Mouse (Mus musculus): ENCODE results near the gene Btbd10. TPM values are rescaled to one million over a fixed set of nuclear protein-coding genes. Genes with fewer than 3 reads are reported as not detected.

The Btbd10 gene
- polyA plus RNA-seq, 1 experiment from 2014 or later, result 21.8 TPM

DNA sequence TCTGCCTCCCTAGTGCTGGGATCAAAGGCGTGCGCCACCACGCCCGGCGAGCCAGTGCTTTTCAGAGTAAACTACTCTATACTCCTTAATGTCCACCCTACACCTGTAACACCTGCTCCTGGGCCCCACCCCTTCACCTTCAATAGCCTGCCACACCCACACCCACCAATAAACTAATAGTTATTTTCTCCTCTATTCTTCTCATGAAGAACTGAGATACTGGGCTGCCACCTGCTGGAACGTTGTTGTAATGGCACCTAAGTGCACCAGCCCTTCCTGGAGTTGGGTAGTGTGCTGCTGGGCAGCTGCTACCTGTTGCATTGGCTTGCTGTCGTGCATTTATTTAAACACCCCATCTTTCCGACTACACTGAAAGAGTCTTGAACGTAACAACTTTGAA is 100.9 kb downstream of the Btbd10 start:
- no peak overlapping the region for H3K27ac ChIP-seq (replicated peaks)
- H3K4me2 ChIP-seq, result no peak overlapping the region
- no peaks in the 10 kb centered on the region for H3K27me3 ChIP-seq (replicated peaks)
- peaks cover 16% of the 10 kb centered on the region for H3K4me1 ChIP-seq
- H3K9ac ChIP-seq, result no peak overlapping the region
- no peak for ATAC-seq (ENCODE audit: extremely low read depth, insufficient number of reproducible peaks, low FRiP score, low TSS enrichment)
- no peak overlapping the region for H3K4me3 ChIP-seq
- WGBS, result 74% methylated on average over 9 of the region's 9 CpGs
- no peaks in the 10 kb centered on the region for H3K36me3 ChIP-seq
- no peaks in the 10 kb centered on the region for H3K9me3 ChIP-seq

Other genes starting within 250 kb of the Btbd10 start
- gene Arntl, start 161.9 kb downstream of the Btbd10 start, polyA plus RNA-seq (2015; fragmentation: Nextera tagmentation; extraction: Ambion mirVana), result 6.2 and 6.3 TPM in 2 replicates
- 1.4 TPM in 1 of 2 replicates, not detected in the other for gene Pth, start 19.2 kb upstream of the Btbd10 start, polyA plus RNA-seq (2015; fragmentation: Nextera tagmentation; extraction: Ambion mirVana)
- gene Far1, start 144.4 kb upstream of the Btbd10 start, polyA plus RNA-seq (2015; fragmentation: Nextera tagmentation; extraction: Ambion mirVana), result 46.0 and 46.9 TPM in 2 replicates

Measured in heart, embryonic 13.5 days (tissue).